15 mouse cellular contexts compared by ENCODE assay signal in genomic region chr3:89928956-89929355, GRCm38 (mm10).
"Had no signal": no experiment of that assay in that cellular context is flagged by ENCODE, and none has a peak within 500 bp of the region (broad histone marks: within the 10 kb centered on the region; RNA-seq: fewer than 3 reads in every experiment).

No protein-coding gene starts in this region.

- DNase-seq: retina, postnatal 1 day; right cerebral cortex, adult 18-20 months; right cerebral cortex, postnatal 14 days; right cerebral cortex, postnatal 25 days; right cerebral cortex, postnatal 4 days; thymus, adult 18-20 months; thymus, adult 2 months; thymus, postnatal 14 days; thymus, postnatal 25 days; thymus, postnatal 36 days; thymus, postnatal 4 days had no signal

- H3K27me3 ChIP-seq: neural tube, embryonic 12.5 days; neural tube, embryonic 13.5 days; neural tube, embryonic 15.5 days; stomach, embryonic 15.5 days had no signal
